Mouse (Mus musculus): ENCODE data around the gene Chl1. TPM values are rescaled to one million over a fixed set of nuclear protein-coding genes. Genes with fewer than 3 reads are reported as not detected.
A peak's percentile ranks its signal among the peaks of the same experiment; 100 is the strongest.

Gene Chl1
- polyA plus RNA-seq, 1 experiment from 2014 or later = 97.9 TPM

DNA sequence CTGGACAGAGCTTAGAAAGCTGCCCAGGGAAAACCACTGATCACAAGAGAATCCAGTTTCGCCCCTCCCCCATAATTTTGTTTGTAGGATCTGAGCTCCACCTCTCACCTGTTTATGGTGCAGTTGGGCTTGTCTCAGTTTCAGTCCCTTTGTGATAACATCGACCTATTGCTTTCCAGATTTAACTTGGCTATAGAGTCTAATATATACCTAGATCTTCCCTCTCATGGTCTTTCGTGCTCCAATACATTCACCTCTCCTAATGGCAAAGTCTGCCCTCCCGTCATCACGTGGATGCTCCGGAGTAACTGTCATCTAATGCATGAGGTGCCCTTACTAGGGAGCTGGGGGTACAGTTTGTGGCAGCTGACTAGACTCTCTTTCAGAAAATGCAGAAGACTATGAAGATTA is 2.5 kb downstream of the Chl1 start:
- Histone ChIP-seq H3K4me3 (replicated peaks) (peak overlapping the region; percentile 66), H3K9me3 (replicated peaks) (no peaks in the 10 kb centered on the region), H3K4me1 (peaks cover 30% of the 10 kb centered on the region), H3K4me2 (peak overlapping the region; percentile 69), H3K36me3 (no peaks in the 10 kb centered on the region), H3K27me3 (replicated peaks) (no peaks in the 10 kb centered on the region), H3K9ac (replicated peaks) (peak overlapping the region; percentile 90), H3K27ac (replicated peaks) (peak overlapping the region; percentile 97)
- no peak for ATAC-seq (ENCODE audit: low FRiP score)
- WGBS = 35% methylated on average over 6 of the region's 6 CpGs

DNA sequence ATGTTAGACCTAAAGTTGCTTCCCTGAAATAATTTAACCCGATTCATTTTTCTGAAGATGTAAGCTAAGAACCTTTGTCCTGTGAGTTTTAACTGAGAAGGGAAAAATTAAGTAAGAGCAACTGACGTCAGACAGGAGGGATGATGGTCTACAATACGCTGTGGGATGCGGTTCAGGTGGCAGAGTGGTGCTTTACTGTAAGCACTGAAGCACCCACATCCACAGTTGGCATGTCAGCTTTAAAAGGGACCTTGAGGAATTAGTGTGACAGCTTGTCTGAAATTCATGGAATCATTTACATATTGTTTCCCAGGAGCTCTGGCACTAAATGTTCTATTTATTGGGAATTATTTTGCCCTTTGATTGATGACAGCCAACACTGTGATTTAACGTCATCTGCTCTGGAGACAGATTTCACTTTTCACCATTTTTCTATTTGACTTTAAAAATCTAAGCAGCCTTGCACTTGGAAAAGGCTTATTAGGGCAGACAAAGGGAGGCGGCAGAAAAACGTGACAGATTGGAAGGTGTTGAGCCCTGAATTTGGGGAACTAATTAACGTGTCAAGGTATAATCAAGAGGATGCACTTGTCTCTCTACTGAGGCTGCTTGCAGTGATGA is 3.3 kb downstream of the Chl1 start:
- Histone ChIP-seq H3K9ac (replicated peaks) (peak overlapping the region; percentile 1; the same call in 1 of the 2 replicates), H3K4me2 (peak overlapping the region; percentile 69), H3K4me1 (peaks cover 29% of the 10 kb centered on the region), H3K27ac (replicated peaks) (peak overlapping the region; percentile 73), H3K36me3 (no peaks in the 10 kb centered on the region), H3K9me3 (replicated peaks) (no peaks in the 10 kb centered on the region), H3K27me3 (replicated peaks) (no peaks in the 10 kb centered on the region), H3K4me3 (replicated peaks) (peak overlapping the region; percentile 66)
- ATAC-seq (ENCODE audit: low FRiP score) = no peak
- WGBS = 31% methylated on average over 8 of the region's 8 CpGs

DNA sequence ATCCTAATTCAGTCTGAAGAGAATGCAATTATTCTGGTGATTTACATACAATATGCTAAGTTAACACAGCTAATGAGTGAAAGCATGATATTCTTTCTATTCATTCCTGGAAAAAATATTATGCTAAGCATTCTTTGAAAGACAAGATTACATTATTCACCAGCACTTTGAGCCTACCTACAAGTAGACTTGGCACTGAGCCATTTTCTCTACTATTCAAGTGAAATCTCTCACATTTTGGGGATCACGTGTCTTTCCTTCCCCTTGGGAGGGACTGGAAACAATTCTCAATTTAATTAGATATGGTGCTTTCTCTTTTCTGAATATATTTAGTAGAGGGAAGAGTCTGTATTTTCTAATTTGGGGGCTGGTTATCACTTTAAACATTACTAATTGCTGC is 4.0 kb downstream of the Chl1 start:
- peak overlapping the region; percentile 66 for H3K4me3 ChIP-seq (replicated peaks)
- WGBS = 10% methylated on average over 1 of the region's 1 CpGs
- no peaks in the 10 kb centered on the region for H3K9me3 ChIP-seq (replicated peaks)
- peak overlapping the region; percentile 69 for H3K4me2 ChIP-seq
- H3K4me1 ChIP-seq = peaks cover 28% of the 10 kb centered on the region
- no peaks in the 10 kb centered on the region for H3K36me3 ChIP-seq
- H3K27me3 ChIP-seq (replicated peaks) = no peaks in the 10 kb centered on the region
- ATAC-seq (ENCODE audit: low FRiP score) = no peak
- no peak overlapping the region for H3K9ac ChIP-seq (replicated peaks)
- H3K27ac ChIP-seq (replicated peaks) = 0 out of 2 replicates have a peak overlapping the region, but pooled peaks have one; percentile 42

DNA sequence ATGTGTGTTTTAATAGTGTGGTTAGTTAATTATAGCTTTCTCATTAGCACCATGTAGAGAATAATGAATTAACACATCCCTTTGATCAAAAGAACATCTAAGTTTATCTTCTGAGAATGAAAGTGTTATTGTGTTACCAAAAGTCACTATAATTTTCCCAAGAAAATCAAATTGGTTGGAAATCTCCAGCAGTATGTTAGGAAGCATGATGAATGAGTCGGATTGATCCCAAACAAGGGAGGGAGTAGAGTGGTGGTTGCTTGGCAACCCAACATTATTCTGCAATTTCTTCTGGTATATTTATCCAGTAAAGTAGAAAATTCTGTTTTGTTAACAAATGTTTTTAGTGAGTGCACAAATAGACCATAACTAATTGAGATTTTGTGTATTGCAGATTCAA is 4.4 kb downstream of the Chl1 start:
- peaks cover 27% of the 10 kb centered on the region for H3K4me1 ChIP-seq
- H3K4me3 ChIP-seq (replicated peaks) = no peak overlapping the region
- H3K27ac ChIP-seq (replicated peaks) = no peak overlapping the region
- peak overlapping the region; percentile 69 for H3K4me2 ChIP-seq
- H3K36me3 ChIP-seq = no peaks in the 10 kb centered on the region
- 35% methylated on average over 1 of the region's 1 CpGs for WGBS
- no peaks in the 10 kb centered on the region for H3K9me3 ChIP-seq (replicated peaks)
- no peaks in the 10 kb centered on the region for H3K27me3 ChIP-seq (replicated peaks)
- no peak overlapping the region for H3K9ac ChIP-seq (replicated peaks)
- no peak for ATAC-seq (ENCODE audit: low FRiP score)

DNA sequence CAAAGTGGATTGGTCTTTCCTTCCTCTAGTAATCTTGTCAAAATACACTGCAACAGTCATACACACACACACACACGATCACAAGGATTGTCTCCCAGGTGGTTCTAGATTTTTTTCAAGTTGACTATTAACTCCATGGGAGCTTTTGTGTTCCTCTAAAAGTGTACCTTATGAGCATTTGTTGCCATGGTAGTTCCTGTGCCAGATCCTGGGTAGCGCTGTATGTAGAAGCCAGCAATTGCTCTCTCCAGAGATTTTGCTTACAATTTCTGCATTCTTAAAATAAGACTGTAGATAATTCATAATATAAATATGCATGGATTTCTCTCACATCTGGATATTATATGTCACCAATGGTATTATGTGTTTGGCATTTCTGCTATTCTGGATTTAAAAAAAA is 9.2 kb downstream of the Chl1 start:
- Histone ChIP-seq H3K27ac (replicated peaks) (no peak overlapping the region), H3K4me3 (replicated peaks) (no peak overlapping the region), H3K9ac (replicated peaks) (no peak overlapping the region), H3K9me3 (replicated peaks) (no peaks in the 10 kb centered on the region), H3K27me3 (replicated peaks) (no peaks in the 10 kb centered on the region), H3K4me2 (no peak overlapping the region), H3K4me1 (peaks cover 21% of the 10 kb centered on the region), H3K36me3 (no peaks in the 10 kb centered on the region)
- ATAC-seq (ENCODE audit: low FRiP score) = no peak
- WGBS = 47% methylated on average over 2 of the region's 2 CpGs

DNA sequence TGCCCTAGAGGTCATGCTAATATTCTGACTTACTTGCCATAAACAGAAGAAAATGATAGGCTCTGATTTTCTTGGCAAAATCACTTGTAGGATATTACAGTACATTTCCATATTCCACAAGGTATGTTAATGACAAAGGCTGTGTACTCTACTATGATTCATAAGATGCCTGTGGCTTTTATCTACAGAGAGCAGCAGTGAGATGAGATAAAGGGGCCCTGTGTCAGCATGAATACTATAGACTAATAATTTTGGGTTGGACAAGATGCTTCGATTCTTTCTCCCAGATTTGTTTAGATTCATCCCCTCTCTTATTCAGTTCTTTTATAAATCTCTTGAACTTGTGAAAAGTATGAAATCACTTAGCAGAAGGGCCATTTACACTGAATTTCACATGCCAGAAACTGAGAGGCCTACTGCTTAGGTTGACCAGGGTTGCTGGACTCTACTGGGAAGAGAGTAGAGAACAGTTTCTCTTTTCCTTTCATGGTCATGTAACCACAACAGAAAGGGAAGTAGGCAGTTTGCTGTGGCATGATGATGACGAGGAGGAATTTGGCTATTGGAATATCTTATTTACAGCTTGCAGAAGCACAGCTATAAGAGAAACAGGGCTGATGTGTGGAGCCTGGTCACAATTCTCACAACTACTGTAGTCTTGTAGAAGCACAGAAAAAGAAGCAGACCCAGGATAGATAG is 15.1 kb downstream of the Chl1 start:
- Histone ChIP-seq H3K27me3 (replicated peaks) (no peaks in the 10 kb centered on the region), H3K4me2 (no peak overlapping the region), H3K9ac (replicated peaks) (no peak overlapping the region), H3K9me3 (replicated peaks) (no peaks in the 10 kb centered on the region), H3K36me3 (no peaks in the 10 kb centered on the region), H3K4me1 (peaks cover 7% of the 10 kb centered on the region), H3K27ac (replicated peaks) (no peak overlapping the region), H3K4me3 (replicated peaks) (no peak overlapping the region)
- 71% methylated on average over 2 of the region's 2 CpGs for WGBS
- no peak for ATAC-seq (ENCODE audit: low FRiP score)

DNA sequence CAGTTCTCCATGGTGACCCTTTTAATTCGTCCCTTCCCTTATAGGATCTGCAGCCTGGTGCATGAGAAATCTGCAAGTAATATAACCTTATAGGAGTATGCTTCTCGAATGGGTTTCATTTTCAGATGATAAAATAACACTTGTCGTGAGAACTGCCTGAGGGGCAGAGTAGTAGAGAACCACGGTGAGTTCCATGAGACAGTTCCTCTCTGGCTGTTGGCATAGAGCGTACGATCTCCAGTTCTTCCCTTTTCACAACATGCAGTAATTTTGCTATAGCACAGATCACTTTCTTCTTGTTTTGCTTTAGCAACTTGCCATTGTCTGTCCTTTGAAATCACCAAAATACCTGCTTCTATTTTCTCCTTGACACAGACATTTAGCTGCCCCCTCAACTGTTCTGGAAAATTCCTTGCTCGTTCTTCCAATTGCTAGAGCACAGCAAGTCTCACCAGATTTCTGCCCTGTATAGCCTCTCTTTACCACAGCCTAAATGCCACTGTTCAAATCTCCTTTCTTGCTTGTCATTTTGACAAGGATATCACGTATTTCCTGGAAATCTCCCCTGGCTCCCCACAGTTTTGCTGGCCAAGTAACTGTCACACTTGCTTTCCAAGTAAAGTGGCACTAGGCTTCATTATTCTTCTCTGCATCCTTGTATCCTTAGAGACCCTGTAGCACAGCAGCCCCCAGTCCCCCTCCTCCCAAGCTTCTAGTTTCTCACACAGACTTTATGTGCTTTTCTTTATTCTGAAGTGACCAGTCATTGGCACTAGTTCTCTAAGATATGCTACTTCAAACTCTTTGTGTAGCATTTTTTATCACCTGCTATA is 16.8 kb downstream of the Chl1 start:
- no peak overlapping the region for H3K9ac ChIP-seq (replicated peaks)
- WGBS = 77% methylated on average over 8 of the region's 8 CpGs
- no peaks in the 10 kb centered on the region for H3K9me3 ChIP-seq (replicated peaks)
- H3K4me2 ChIP-seq = no peak overlapping the region
- no peak for ATAC-seq (ENCODE audit: low FRiP score)
- H3K4me3 ChIP-seq (replicated peaks) = no peak overlapping the region
- H3K27ac ChIP-seq (replicated peaks) = 0 out of 2 replicates have a peak overlapping the region, but pooled peaks have one; percentile 13
- H3K27me3 ChIP-seq (replicated peaks) = no peaks in the 10 kb centered on the region
- no peaks in the 10 kb centered on the region for H3K36me3 ChIP-seq
- H3K4me1 ChIP-seq = peaks cover 3% of the 10 kb centered on the region; the same call in 1 of the 2 replicates

DNA sequence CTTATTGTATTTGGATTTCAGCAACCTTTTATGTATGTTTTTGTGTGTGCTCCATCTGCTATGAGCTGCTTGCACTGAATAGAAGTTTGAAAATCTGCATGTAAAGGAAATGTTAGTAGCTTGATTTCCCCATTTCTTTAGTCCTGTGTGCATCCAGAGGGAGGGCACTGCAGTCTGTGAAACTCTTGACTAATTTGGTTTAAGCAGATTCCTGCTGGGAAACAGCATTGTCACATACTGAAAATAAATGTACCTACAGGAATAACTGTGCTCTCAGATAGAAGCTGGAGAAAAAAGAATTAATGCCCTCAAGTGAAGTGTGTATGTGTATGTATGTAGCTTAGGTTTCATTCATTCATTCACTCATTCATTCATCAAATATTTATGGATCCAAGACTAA is 22.7 kb downstream of the Chl1 start:
- Histone ChIP-seq H3K27me3 (replicated peaks) (no peaks in the 10 kb centered on the region), H3K4me3 (replicated peaks) (no peak overlapping the region), H3K36me3 (no peaks in the 10 kb centered on the region), H3K9me3 (replicated peaks) (no peaks in the 10 kb centered on the region), H3K9ac (replicated peaks) (no peak overlapping the region), H3K27ac (replicated peaks) (no peak overlapping the region), H3K4me2 (no peak overlapping the region), H3K4me1 (peaks cover 8% of the 10 kb centered on the region; the same call in 1 of the 2 replicates)
- no peak for ATAC-seq (ENCODE audit: low FRiP score)

DNA sequence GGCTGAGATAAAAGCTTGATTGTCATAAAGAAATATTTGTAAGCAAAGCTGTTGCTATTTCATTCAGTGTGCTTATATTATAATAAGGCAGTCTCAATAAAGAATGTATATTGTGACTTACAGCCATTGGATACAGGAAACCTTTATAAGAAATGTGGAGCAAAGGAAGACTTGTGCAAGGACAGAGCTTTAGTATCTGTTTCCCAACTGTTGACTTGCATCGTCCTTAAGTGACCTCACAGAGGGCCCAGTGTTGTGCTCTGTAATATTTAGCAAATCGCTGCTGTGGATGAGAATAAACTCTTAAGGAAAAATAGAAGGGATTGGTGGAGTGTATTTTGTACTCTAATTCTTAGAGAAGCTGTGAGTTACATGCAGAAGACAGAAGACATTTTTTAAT is 23.6 kb downstream of the Chl1 start:
- 77% methylated on average over 2 of the region's 2 CpGs for WGBS
- Histone ChIP-seq H3K9me3 (replicated peaks) (no peaks in the 10 kb centered on the region), H3K36me3 (no peaks in the 10 kb centered on the region), H3K4me3 (replicated peaks) (no peak overlapping the region), H3K4me1 (peaks cover 8% of the 10 kb centered on the region; the same call in 1 of the 2 replicates), H3K27ac (replicated peaks) (no peak overlapping the region), H3K4me2 (no peak overlapping the region), H3K27me3 (replicated peaks) (no peaks in the 10 kb centered on the region), H3K9ac (replicated peaks) (no peak overlapping the region)
- no peak for ATAC-seq (ENCODE audit: low FRiP score)

DNA sequence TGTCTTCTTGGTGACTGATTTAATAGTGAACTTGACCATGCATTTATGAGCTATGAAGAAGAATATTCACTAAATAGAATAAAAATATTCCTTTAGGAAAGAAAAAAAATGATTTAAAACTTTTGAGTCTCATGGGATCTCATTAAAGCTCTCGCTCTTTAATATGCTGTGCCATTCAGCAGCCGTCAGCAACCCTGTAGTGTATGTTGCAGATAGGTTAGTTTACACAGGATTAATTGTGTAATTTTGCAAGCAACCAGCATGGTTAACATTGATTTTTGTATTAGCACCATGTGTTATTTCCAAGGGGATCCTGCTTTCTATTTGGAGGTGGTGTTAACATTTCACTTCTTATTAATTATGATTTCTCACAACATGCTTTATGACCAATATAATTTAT is 32.2 kb downstream of the Chl1 start:
- no peaks in the 10 kb centered on the region for H3K27me3 ChIP-seq (replicated peaks)

DNA sequence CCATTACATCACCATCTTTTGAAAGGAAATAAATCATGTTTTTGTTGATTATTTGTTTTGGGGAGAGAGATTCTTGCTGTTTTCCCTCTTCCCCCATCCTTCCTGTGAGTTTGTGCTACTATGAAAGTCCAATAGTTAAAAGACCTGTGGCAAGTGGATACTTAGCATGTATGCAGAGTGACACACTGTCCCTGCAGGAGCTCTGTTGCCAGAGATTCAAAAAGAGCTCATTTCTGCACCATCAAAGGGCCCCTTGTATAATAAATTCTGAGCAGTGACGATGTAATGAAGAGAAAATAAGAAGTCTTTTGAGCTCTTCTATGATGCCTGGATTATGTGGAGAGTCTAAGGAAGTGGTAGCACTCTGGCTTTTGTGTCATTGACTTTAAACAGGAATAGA is 33.4 kb downstream of the Chl1 start:
- Histone ChIP-seq H3K4me1 (no peaks in the 10 kb centered on the region), H3K9ac (replicated peaks) (no peak overlapping the region), H3K4me3 (replicated peaks) (no peak overlapping the region), H3K9me3 (replicated peaks) (no peaks in the 10 kb centered on the region), H3K27ac (replicated peaks) (no peak overlapping the region), H3K27me3 (replicated peaks) (no peaks in the 10 kb centered on the region), H3K36me3 (no peaks in the 10 kb centered on the region), H3K4me2 (no peak overlapping the region)
- 20% methylated on average over 1 of the region's 1 CpGs for WGBS
- ATAC-seq (ENCODE audit: low FRiP score) = no peak

More for the DNA sequence above, 32.2 kb downstream of the Chl1 start:
- ATAC-seq (ENCODE audit: low FRiP score) = no peak
- no peak overlapping the region for H3K4me2 ChIP-seq
- no peaks in the 10 kb centered on the region for H3K36me3 ChIP-seq
- 37% methylated on average over 2 of the region's 2 CpGs for WGBS
- H3K9me3 ChIP-seq (replicated peaks) = no peaks in the 10 kb centered on the region
- no peak overlapping the region for H3K9ac ChIP-seq (replicated peaks)
- no peak overlapping the region for H3K4me3 ChIP-seq (replicated peaks)
- H3K27ac ChIP-seq (replicated peaks) = no peak overlapping the region
- no peaks in the 10 kb centered on the region for H3K4me1 ChIP-seq
